Mouse (Mus musculus): ENCODE data around the gene Lpcat2. TPM values are rescaled to one million over a fixed set of nuclear protein-coding genes. Genes with fewer than 3 reads are reported as not detected.
A peak's percentile ranks its signal among the peaks of the same experiment; 100 is the strongest.

The Lpcat2 gene
- polyA plus RNA-seq, 1 experiment = 7.0 TPM

DNA sequence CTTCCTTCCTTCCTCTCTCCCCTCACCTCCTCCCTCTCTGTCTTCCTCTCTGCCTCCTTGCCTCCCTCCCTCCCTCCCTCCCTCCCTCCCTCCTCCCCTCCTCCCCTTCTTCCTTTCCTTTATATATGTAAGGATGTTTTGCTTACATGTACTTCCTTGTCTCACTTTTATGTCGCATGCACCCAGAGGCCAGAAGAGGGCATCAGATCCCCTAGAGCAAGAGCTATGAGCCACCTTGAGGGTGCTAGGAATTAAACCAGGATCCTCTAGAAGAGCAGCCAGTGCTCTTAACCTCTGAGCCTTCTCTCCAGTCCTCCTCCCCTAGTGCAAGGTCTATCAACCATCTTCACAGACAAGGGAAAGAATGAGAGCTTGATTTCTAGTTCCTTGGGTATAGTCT is 40.9 kb downstream of the Lpcat2 start:
- DNase-seq (ENCODE audit: low read depth) = no peak
- no peak for TF ChIP-seq POLR2A (IDR thresholded peaks at IDR 0.05; ENCODE audit: borderline replicate concordance, extremely low read depth, insufficient read depth, insufficient read length, poor library complexity, severe bottlenecking)
- no peak for TF ChIP-seq CTCF (IDR thresholded peaks at IDR 0.05; ENCODE audit: borderline replicate concordance, extremely low read depth, insufficient read depth, insufficient read length)

DNA sequence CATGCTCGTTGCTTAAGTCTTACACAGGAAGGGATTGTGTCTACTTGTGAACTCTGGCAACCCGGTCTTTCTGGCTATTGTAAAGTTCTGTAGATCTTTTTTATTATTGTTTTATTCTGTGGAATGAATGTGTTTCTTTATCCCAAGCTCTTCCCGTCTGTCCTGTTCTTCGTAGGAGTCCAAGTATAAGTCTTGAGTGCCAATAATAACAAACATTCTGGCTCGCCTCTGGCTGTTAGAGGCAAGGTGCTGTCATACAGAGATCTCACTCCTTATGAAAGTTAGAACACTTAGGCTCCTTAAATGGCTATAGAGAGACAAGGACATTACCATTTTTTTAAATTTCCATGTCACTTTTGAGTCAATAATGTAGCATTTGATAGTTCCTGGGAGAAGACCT is 41.5 kb downstream of the Lpcat2 start:
- TF ChIP-seq POLR2A (IDR thresholded peaks at IDR 0.05; ENCODE audit: borderline replicate concordance, extremely low read depth, insufficient read depth, insufficient read length, poor library complexity, severe bottlenecking) (no peak), CTCF (IDR thresholded peaks at IDR 0.05; ENCODE audit: borderline replicate concordance, extremely low read depth, insufficient read depth, insufficient read length) (no peak)
- no peak for DNase-seq (ENCODE audit: low read depth)

DNA sequence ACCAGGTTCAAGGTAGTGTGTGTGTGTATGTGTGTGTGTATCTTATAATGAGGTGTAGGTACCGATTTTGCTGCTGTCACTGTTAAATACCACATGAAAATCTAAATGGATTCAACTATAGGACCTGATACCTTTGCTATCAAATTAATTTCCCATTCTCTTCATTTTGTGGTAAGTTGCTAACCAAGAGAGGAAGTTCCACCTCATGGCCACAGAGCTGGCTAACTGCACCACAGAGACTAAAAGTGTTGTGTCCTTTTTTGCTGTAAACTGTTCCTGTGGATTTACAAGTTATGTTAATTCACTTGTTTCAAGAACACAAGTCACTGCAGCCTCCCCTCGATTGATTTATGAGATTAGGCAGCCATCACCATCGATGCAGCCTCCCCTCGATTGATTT is 42.7 kb downstream of the Lpcat2 start:
- TF ChIP-seq POLR2A (IDR thresholded peaks at IDR 0.05; ENCODE audit: borderline replicate concordance, extremely low read depth, insufficient read depth, insufficient read length, poor library complexity, severe bottlenecking) (no peak), CTCF (IDR thresholded peaks at IDR 0.05; ENCODE audit: borderline replicate concordance, extremely low read depth, insufficient read depth, insufficient read length) (no peak)
- no peak for DNase-seq (ENCODE audit: low read depth)

DNA sequence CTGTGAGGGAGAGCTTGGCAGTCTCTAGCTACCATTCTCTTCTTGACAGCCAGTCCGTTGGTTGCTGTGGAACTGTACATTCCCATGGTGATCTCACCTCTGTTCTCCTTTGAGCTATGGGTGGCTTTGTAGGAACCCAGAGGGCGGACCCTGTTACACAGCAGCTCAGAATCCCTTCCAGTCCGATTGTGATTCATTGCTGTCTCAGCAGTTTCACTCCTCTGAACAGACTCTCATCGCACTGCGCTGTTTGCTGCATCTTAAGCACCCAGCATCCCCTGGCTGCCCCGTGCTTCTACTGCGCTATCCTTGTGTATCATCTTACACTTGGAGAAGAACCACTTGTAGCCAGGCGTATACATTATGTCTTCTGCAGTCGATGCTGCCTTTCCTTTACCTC is 44.5 kb downstream of the Lpcat2 start:
- no peak for TF ChIP-seq CTCF (IDR thresholded peaks at IDR 0.05; ENCODE audit: borderline replicate concordance, extremely low read depth, insufficient read depth, insufficient read length)
- no peak for TF ChIP-seq POLR2A (IDR thresholded peaks at IDR 0.05; ENCODE audit: borderline replicate concordance, extremely low read depth, insufficient read depth, insufficient read length, poor library complexity, severe bottlenecking)
- peak; percentile 31 for DNase-seq (ENCODE audit: low read depth)

DNA sequence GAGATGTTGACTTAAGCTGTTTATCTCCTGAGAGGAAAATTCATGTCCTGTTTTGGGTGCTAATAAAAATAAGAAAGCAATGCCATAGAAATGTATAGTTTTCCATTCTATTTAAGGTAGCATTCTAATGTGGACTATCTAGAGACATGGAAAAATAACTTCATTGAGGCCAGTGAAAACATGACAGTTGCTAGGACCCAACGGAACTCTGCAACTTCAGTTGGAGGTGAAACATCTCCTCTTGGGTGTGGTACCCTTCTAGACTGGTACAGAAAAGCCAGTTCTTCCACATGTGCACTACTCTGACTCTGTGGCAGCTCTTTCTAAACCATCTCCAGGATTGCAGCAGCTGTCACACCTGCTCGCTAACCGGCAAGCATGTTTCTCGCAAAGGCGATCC is 46.0 kb downstream of the Lpcat2 start, which contains the start of gene Capns2:
Gene Capns2 (plus strand): TSS at position 301 of the 400 bp plus-strand sequence.
- no peak for DNase-seq (ENCODE audit: low read depth)
- TF ChIP-seq CTCF (IDR thresholded peaks at IDR 0.05; ENCODE audit: borderline replicate concordance, extremely low read depth, insufficient read depth, insufficient read length) = no peak
- TF ChIP-seq POLR2A (IDR thresholded peaks at IDR 0.05; ENCODE audit: borderline replicate concordance, extremely low read depth, insufficient read depth, insufficient read length, poor library complexity, severe bottlenecking) = no peak

DNA sequence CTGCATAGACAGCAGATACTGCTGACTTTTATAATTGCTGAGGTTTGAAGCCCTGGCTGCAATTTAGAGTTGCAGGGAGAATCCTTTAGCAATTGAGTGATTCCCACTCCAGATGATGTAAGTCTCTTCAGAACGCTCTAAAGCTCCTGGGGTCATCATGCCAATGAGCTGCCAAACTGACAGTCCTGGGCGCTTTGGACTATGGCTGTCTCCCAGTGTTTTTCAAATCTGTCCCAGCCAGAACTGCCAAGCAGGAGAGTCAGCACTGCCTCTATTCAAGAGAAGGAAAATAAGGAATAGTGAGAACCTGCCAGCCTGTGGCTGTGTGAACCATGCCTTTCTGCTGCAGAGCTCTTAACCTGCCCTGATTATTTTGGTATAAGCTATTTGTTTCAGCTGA is 47.8 kb downstream of the Lpcat2 start:
- no peak for DNase-seq (ENCODE audit: low read depth)
- TF ChIP-seq POLR2A (IDR thresholded peaks at IDR 0.05; ENCODE audit: borderline replicate concordance, extremely low read depth, insufficient read depth, insufficient read length, poor library complexity, severe bottlenecking) (no peak), CTCF (IDR thresholded peaks at IDR 0.05; ENCODE audit: borderline replicate concordance, extremely low read depth, insufficient read depth, insufficient read length) (no peak)

DNA sequence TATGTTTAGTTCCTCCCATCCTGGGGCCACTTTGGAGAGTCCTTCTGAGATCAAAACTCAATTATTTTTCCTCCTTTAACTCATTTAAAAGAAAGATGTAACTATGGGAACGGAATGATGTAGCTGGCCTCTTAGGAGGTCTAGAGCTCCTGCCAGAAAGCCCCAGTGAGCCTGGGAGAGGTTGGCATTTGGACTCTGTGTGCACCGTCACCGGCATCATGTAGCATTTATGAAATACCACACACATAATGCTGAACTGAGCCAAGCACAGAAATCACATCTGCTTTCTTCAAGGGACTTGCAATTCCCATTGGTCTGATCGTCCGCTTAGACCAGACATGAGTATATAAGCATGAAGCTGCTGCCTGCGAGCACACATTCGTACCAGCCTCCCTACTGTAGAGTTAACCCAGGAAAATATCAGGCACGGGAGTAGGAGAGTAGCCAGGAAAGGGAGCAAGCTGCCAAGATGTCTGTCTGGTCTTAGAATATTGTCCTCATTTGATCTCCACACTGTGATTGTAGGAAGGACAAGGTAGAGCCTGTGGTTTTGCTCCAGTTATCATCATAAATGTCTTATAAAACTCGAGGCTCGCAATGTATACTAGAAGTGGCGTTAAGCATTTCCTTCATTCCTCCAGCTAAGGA is 48.5 kb downstream of the Lpcat2 start:
- DNase-seq (ENCODE audit: low read depth) = peak; percentile 14
- no peak for TF ChIP-seq POLR2A (IDR thresholded peaks at IDR 0.05; ENCODE audit: borderline replicate concordance, extremely low read depth, insufficient read depth, insufficient read length, poor library complexity, severe bottlenecking)
- no peak for TF ChIP-seq CTCF (IDR thresholded peaks at IDR 0.05; ENCODE audit: borderline replicate concordance, extremely low read depth, insufficient read depth, insufficient read length)

DNA sequence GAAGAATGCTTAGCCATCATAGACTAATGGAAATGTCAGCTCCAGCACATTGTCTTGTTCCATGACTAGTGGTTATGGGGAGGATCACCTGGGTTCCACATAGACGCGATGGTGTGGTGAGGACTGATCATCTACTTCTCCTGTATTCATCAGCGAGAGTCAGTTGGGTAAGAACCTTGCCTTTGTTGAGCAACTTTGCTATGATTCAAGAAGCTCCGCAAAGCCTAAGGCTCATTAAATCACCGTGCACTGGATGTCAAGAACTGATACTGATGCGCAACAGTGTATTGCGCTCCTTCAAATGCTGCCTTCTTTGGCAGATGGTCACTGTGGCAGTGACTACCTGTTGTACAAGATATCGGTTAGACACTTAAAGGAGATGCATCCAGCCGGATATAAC is 51.4 kb downstream of the Lpcat2 start:
- no peak for TF ChIP-seq POLR2A (IDR thresholded peaks at IDR 0.05; ENCODE audit: borderline replicate concordance, extremely low read depth, insufficient read depth, insufficient read length, poor library complexity, severe bottlenecking)
- TF ChIP-seq CTCF (IDR thresholded peaks at IDR 0.05; ENCODE audit: borderline replicate concordance, extremely low read depth, insufficient read depth, insufficient read length) = no peak
- no peak for DNase-seq (ENCODE audit: low read depth)

DNA sequence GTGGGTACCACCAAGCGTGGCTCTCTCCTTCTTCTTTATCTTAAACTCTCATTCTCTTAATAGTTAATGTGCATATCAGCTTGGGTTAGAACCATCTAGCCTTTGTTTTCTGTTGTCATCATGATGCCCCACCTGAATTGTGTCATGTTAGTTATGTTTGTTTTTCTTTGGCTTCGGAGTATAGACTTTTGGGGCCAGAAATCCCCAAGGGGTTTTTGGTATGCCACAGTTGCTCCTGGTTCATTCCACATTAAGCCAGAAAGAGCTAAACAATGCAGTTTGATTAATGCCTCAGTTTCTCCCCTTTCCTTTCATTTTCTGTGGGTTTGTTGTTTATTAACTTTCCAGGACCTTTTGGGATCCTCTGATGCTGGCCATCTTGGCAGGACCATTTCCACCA is 53.3 kb downstream of the Lpcat2 start:
- no peak for TF ChIP-seq CTCF (IDR thresholded peaks at IDR 0.05; ENCODE audit: borderline replicate concordance, extremely low read depth, insufficient read depth, insufficient read length)
- no peak for TF ChIP-seq POLR2A (IDR thresholded peaks at IDR 0.05; ENCODE audit: borderline replicate concordance, extremely low read depth, insufficient read depth, insufficient read length, poor library complexity, severe bottlenecking)

DNA sequence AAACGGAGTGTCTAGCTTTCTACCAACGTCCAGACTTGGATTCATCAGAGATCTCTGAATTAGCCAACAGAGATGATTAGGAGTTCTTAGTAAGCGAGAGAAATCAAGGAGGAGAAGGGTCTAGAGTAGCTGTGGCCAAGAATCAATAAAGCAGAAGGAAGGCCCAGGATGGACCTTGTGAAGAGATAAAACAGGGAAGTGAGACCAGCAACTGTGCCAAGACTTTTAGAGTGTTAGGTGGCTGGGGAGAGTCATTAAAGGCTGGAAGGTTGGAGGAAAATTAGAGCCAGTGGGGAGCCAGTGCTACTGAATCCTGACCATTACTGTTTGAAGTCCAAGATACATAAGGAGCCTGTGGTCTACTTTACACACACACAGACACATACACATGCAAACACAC is 56.3 kb downstream of the Lpcat2 start:
- no peak for DNase-seq (ENCODE audit: low read depth)
- TF ChIP-seq CTCF (IDR thresholded peaks at IDR 0.05; ENCODE audit: borderline replicate concordance, extremely low read depth, insufficient read depth, insufficient read length) (no peak), POLR2A (IDR thresholded peaks at IDR 0.05; ENCODE audit: borderline replicate concordance, extremely low read depth, insufficient read depth, insufficient read length, poor library complexity, severe bottlenecking) (no peak)

More for the DNA sequence above, 53.3 kb downstream of the Lpcat2 start:
- DNase-seq (ENCODE audit: low read depth) = no peak

DNA sequence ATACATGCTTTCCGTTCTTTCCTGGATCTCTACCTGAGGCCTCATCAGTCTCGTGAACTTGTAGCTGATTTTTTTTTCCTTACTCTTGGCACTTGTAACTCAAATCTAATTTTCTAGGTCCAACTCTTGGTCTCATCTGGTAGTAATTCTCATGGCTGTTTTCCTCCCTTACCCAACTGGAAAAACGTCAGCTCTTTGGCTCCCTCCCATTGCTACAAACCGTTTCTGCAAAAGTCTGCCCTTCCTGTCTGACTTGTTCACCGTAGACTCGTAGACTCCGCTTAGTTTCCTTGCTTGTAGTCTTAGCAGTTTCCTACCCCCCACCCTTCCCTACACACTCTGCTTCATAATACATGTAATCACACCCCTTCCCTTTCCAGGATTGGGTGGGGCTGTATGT is 58.3 kb downstream of the Lpcat2 start:
- TF ChIP-seq POLR2A (IDR thresholded peaks at IDR 0.05; ENCODE audit: borderline replicate concordance, extremely low read depth, insufficient read depth, insufficient read length, poor library complexity, severe bottlenecking) = no peak
- TF ChIP-seq CTCF (IDR thresholded peaks at IDR 0.05; ENCODE audit: borderline replicate concordance, extremely low read depth, insufficient read depth, insufficient read length) = no peak
- DNase-seq (ENCODE audit: low read depth) = no peak

DNA sequence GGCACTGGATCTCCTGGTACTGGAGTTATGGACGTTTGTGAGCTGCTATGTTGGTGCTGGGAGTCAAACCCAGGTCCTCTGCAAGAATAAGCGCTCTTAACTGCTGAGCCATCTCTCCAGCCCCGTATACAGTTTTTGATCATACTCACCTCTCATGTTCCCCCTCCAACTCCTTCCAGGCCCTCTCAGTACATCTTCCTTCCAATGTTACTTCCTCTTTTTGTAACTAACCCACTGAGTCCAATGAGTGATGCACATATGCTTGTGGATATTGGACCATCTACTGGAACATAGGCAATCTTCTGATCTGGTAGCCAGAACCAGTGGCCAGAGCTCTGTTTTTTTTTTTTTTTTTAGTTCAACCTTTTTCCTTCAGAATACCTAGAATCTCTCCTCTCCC is 60.9 kb downstream of the Lpcat2 start:
- TF ChIP-seq POLR2A (IDR thresholded peaks at IDR 0.05; ENCODE audit: borderline replicate concordance, extremely low read depth, insufficient read depth, insufficient read length, poor library complexity, severe bottlenecking) (no peak), CTCF (IDR thresholded peaks at IDR 0.05; ENCODE audit: borderline replicate concordance, extremely low read depth, insufficient read depth, insufficient read length) (no peak)
- DNase-seq (ENCODE audit: low read depth) = no peak
